Mouse (Mus musculus) splenic B cell, adult 2 months (primary cell): Measurements from ENCODE around the gene Adap1.

ENCODE experiments used
- DNase-seq: peaks from one replicate; pipeline ENCODE4 v3.0.0-alpha.2; 2011; ENCODE audit warnings: low read depth, low spot score
- H3K27me3 ChIP-seq: 2 replicates; pipeline ENCODE4 v1.6.1; 2012; ENCODE audit warnings: mild to moderate bottlenecking, low read length, moderate library complexity, mixed read lengths; ENCODE audit not compliant: control insufficient read depth, poor library complexity, insufficient read depth, severe bottlenecking
- H3K36me3 ChIP-seq: 2 replicates; pipeline ENCODE4 v1.6.1; 2012; ENCODE audit warnings: mild to moderate bottlenecking, low read length, moderate library complexity, mixed read lengths; ENCODE audit not compliant: control insufficient read depth, poor library complexity, insufficient read depth, severe bottlenecking

Adap1 gene

GRCm38 (mm10) chr5:139359244-139359643 is 33.8 kb upstream of the Adap1 start:
- no peak for DNase-seq
- Histone ChIP-seq H3K36me3 (no peaks in the 10 kb centered on the region), H3K27me3 (no peaks in the 10 kb centered on the region)

- no peaks in the 10 kb centered on the region for H3K36me3 ChIP-seq
- DNase-seq: peak; percentile 60
- no peaks in the 10 kb centered on the region for H3K27me3 ChIP-seq
Measured at GRCm38 (mm10) chr5:139358653-139359052, 33.2 kb upstream of the Adap1 start.

DNA sequence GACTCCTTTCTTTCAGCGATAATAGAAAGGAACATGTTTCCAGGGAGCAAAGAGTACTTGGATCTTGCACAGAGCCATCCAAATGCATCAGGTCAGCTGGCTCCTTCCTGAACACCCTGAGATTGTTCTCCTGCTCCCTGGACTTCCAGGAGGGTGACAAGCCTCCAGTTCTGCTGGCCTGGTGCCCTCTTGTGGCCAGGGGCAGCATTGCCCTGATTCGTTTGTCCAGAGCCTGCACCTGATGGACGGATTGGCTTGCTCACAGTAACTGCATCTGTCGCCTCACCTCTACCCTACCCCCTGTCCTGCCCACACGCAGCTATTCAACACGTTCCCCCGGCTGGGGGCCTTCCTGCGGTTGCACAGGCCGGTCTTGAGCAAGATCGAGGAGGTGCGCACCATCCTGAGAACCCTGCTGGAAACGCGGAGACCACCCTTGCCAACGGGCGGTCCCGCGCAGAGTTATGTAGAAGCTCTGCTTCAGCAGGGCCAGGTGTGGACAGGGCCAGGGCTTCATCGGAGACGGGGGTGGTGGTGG is 29.9 kb upstream of the Adap1 start:
- H3K36me3 ChIP-seq: no peaks in the 10 kb centered on the region
- H3K27me3 ChIP-seq: no peaks in the 10 kb centered on the region
- peak; percentile 81 for DNase-seq

- no peaks in the 10 kb centered on the region for H3K27me3 ChIP-seq
- H3K36me3 ChIP-seq: no peaks in the 10 kb centered on the region
- no peak for DNase-seq
Measured at GRCm38 (mm10) chr5:139353946-139354345, 28.5 kb upstream of the Adap1 start.

DNA sequence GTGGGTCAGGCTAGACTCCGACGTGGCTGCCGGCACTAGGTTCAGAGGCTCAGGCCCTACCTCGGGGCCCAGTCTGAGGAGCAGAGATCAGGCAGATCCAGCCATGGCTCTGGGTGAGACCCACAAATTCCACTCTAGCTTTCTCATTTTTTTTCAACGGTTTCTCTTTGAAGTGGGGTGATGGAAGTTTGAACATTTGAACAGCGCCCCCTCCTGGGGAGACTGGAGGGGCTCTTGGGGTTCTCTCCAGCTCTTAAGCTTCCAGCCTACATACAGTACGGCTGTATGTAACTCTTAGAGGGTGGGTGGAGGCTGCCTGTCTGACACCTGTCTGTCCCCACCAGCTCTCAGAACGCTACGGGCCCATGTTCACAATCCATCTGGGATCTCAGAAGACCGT is 28.1 kb upstream of the Adap1 start:
- DNase-seq: peak; percentile 69
- H3K27me3 ChIP-seq: no peaks in the 10 kb centered on the region
- no peaks in the 10 kb centered on the region for H3K36me3 ChIP-seq

- no peaks in the 10 kb centered on the region for H3K36me3 ChIP-seq
- no peaks in the 10 kb centered on the region for H3K27me3 ChIP-seq
- no peak for DNase-seq
Measured at GRCm38 (mm10) chr5:139352317-139352716, 26.9 kb upstream of the Adap1 start, which contains the start of gene Cyp2w1. Gene Cyp2w1 (plus strand): TSS chr5:139352617.

- DNase-seq: no peak
- H3K36me3 ChIP-seq: no peaks in the 10 kb centered on the region
- H3K27me3 ChIP-seq: no peaks in the 10 kb centered on the region
Measured at GRCm38 (mm10) chr5:139351628-139352027, 26.2 kb upstream of the Adap1 start.

DNA sequence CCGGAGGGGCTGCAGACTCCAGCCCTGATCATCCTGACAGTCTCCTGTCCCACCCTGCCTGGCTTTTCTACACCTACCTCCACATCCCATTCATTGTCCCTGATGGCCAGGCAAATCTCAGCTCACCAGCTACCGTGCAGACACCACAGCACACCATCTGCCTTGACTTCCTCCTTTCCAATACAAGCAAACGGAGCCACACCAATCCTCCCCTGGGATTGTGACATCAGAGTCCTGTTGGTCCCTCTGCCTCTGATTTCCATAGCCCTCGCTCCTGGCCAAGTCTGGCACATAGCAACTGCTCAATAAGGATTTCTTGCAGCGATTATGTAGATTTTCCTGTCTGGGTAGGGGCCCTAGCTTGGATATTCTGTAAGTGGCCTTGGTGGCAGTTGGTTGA is 25.7 kb upstream of the Adap1 start, which contains the start of gene Cox19:
Cox19 (minus strand) TSS at position 285 of the 400 bp plus-strand sequence.
- no peaks in the 10 kb centered on the region for H3K36me3 ChIP-seq
- no peaks in the 10 kb centered on the region for H3K27me3 ChIP-seq
- no peak for DNase-seq

- no peak for DNase-seq
- Histone ChIP-seq H3K36me3 (no peaks in the 10 kb centered on the region), H3K27me3 (no peaks in the 10 kb centered on the region)
Measured at GRCm38 (mm10) chr5:139349713-139350112, 24.3 kb upstream of the Adap1 start.

DNA sequence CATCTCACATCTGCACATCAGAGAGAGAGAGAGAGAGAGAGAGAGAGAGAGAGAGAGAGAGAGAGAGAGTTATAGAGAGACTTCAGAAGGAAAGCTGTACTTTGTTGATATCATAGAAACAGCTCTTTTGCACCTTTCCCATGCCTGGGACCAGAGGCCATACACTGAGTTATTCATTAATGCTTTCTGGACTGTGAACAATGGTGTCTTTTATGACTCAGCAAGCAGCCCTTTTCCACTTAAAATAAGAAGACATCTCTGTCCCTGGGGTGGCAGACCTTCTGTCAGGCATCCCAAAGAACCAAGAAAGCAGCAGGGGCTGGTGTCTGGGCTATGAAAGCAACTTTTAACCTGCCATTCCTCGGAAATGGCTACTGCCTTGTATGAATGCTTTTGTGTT is 21.8 kb upstream of the Adap1 start:
- Histone ChIP-seq H3K36me3 (peaks cover 2% of the 10 kb centered on the region; the same call in 1 of the 2 replicates), H3K27me3 (no peaks in the 10 kb centered on the region)
- no peak for DNase-seq

DNA sequence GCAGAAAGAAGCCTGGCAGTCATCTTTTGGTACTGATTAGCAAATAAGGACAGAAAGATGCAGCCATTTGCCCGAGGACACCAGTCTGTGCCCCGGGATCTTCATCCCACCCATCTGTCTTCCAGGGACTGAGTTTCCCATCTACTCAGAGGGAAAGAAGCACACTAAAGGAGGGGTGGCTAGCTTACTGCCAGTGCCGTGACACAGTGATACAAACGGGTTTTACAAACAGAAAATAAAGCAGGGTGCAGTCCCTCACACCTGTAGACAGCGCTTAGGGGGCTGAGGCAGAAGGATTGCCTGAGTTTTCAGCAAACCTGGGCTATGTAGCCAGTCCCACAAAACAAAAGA is 19.9 kb upstream of the Adap1 start:
- no peak for DNase-seq
- peaks cover 4% of the 10 kb centered on the region; the same call in 1 of the 2 replicates for H3K36me3 ChIP-seq
- H3K27me3 ChIP-seq: no peaks in the 10 kb centered on the region

- DNase-seq: peak; percentile 94
- Histone ChIP-seq H3K36me3 (peaks cover 4% of the 10 kb centered on the region; the same call in 1 of the 2 replicates), H3K27me3 (no peaks in the 10 kb centered on the region)
Measured at GRCm38 (mm10) chr5:139344687-139345363, 19.4 kb upstream of the Adap1 start.

DNA sequence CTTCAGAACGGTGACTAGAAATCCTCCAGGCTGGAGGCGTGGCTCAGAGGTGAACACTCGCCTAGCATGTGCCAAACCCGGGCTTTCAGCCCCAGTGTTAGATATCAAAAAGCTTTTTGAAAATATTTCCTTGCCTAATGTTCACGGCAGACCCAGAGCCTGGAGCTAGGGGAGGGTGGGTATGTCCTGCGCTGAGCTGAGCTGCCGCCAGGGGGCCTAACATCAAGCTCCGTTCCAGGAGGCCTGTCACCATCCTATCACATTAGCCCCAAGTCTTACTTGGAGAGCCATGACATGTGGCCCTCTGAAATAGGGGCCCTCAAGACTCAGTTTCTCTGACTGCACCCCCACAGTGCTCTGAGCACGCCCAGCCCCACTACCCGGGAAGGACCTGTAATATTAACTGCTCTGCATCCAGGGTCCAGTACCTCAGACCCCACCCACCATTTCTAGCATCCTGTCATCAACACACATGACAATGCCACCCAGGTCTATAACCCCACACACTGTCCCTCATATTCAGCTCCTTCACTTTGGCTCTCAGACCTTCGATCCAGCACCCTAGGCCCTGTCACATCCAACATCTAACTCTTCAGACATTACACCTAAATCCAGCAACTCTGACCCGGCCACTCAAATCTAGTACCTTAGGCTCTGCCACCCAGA is 18.7 kb upstream of the Adap1 start:
- H3K36me3 ChIP-seq: peaks cover 4% of the 10 kb centered on the region
- no peaks in the 10 kb centered on the region for H3K27me3 ChIP-seq
- peak; percentile 88 for DNase-seq

- H3K36me3 ChIP-seq: peaks cover 7% of the 10 kb centered on the region
Measured at GRCm38 (mm10) chr5:139338891-139339290, 13.5 kb upstream of the Adap1 start.

GRCm38 (mm10) chr5:139338403-139338802 is 13.0 kb upstream of the Adap1 start:
- Histone ChIP-seq H3K36me3 (peaks cover 7% of the 10 kb centered on the region), H3K27me3 (no peaks in the 10 kb centered on the region)
- no peak for DNase-seq

More at GRCm38 (mm10) chr5:139338891-139339290, 13.5 kb upstream of the Adap1 start:
- no peak for DNase-seq
- H3K27me3 ChIP-seq: no peaks in the 10 kb centered on the region
